Mouse (Mus musculus) cerebellum, adult (tissue): ENCODE results near the gene 5031439G07Rik.
"Not testable (repeated sequence)": the region's sequence is repeated elsewhere in the genome, so short reads cannot be mapped to it uniquely, and the experiment has no call there.

Experiments
- ATAC-seq: cut with Nextera tagmentation; 2 replicates; pipeline ENCODE4 v1.9.2; 2017; ENCODE audit warnings: mild to moderate bottlenecking, moderate library complexity, mixed read lengths; ENCODE audit not compliant: insufficient number of reproducible peaks, low FRiP score, low TSS enrichment

The 5031439G07Rik gene

DNA sequence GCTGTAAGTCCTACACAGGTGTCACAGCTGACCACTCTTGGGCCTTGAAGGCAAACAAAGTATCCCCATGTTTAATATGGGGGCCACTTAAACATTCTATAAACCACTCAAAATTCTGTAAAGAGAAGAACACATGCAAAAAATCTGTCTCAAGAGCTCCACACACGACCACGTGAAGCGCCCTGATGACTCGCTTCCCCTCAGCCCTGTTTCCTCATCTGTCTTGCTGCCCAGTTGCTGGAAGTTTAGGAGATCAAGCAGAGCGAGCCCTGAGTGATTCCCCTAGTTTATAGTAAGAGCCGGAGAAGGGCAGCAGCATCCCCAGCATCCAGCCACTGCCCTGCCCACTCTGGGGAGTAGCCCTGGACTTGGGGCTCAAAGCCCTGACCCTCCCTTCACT, 28.5 kb downstream of the 5031439G07Rik start:
- no peak for ATAC-seq

DNA sequence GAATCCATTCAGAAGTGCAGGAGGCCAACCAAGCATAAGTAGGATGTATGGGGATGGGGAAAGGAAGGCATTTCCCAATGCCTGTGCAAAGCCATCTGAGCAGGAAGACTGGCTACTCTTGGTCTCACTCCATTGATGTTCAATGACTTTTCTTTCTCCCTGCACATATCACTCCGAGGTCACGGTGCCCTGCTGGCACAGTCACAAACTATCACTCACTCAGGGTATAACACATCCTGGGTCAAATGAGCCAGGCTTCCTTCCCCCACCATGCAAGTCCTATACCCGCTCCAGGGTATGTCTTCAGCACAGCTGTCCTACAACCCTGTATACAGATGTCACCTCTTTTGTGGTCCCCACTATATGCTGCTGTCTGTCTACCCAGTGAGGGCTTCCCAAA, 30.0 kb downstream of the 5031439G07Rik start:
- ATAC-seq, result no peak

DNA sequence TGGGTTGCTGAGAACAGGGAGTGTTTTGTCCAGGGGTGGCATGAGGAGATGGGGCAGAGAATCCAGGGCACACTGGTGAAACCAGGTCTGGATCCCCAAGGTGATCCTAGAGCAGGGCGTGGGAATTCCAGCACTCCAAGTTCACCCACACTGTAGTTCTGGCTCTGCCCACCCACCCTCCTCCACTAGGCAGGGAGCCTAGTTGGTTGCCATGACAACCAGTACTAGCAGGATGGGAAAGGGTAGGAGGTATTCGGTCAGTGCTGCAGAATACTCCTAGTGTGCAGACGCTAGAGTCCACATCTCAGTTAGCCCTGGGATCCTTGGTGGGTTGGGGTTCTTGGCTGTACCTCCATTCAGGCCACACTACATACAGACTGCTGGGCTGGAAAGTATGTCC, 30.5 kb downstream of the 5031439G07Rik start:
- ATAC-seq, result no peak

DNA sequence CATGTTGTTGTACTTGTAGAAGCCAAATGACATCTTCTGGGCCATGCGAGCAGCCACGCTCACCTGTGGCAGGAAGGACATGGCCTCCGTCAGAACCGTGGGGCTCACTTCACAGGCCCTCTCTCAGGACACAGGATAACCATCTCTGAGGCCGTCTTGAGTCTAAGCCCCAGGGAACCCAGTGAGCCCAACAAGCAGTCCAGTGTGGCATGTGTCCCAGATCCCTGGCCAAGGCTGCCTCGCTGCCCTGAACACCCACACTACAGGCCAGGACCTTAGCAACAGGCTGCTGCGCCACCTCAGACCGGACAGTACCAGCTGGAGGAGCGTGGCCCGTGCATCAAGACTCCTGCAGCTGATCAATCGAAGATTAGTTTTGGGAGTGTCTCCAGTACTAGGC, 35.1 kb downstream of the 5031439G07Rik start:
- no peak for ATAC-seq

DNA sequence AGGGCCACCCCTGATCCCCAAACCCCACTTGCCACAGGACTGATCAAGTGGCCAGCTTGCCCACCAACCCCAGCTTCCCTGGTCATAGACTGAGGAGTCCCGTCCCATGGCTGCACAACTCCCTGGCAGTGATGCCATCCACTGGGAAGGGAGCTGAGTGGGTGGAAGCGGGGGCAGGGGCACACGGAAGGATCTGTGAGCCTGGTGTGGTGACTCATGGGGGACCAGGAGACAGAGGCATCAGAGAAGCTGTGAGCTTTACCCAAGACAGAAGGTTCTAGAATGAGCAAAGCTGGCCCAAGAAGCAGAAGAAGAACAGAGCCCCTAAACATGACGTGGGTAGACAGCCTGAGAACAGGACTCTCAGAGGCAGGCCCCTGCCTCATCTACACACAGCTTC, 38.3 kb downstream of the 5031439G07Rik start:
- no peak for ATAC-seq

DNA sequence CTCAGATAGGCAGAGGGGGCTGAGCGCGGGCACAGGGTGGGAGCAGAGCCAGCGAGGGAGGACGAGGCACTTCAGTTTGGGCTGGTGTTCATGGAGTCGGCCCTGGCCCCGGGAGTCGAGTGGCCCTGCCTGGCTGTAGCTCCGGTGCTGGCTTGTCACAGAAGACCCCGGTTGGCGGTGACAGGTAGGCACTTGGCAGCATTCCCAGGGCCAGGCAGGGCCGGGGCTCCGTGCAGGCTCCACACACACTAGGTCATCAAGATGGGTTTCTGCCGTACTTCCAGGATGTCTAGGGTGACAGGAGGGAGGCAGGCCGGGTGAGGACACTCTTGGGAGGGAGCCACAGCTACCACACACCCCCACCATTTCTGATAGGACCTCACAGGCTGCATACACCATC, 39.4 kb downstream of the 5031439G07Rik start:
- ATAC-seq, result no peak

DNA sequence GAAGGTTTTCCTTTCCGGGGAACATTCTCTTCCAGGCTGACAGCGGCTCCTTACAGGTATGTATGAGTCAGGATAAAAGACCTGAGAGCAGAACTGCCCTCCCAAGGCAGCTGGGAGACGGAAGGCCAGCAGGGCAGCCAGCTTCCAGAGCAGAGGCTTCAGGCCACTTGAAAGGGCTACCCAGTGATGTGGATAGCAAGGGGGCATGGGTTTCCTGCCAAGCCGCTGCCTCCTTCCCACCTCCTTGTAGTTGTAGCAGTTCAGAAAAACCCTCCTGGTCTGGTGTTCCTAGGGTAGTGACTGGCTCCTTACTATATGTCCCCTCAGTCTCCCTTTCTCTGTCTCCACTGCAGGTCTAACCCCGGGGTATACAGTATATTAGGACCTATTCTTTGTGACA, 44.0 kb downstream of the 5031439G07Rik start:
- ATAC-seq, result no peak

DNA sequence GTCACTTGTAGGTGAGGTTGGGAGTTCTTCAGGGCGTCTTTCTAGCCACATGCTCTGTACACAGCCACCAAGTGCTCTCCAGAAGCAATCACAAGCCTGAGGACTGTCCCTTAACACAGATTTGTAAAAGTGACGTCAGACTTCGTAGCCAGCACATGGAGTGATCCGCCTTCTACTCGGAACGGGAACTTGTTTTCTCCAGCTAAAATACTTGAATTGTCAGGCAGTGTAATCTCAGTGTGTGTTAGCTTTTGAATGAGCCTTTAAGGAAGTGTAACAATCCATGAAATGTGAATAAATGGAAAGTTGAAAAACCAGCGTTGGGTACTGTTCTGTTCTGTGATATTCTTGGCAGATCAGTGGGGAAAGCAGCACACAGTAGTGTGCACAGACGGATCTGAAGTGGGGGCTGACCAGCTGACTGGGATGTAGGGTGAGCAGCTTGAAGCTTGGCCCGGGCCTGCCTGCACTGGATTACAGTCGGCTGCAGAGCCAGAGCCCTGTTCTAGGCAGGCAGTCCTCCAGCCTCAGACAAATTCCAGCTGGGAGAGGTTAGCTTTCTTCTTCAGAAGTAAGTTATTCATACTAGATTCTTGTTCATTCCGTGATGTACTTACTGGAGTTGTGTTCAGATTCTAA, 45.6 kb downstream of the 5031439G07Rik start:
- no peak for ATAC-seq

DNA sequence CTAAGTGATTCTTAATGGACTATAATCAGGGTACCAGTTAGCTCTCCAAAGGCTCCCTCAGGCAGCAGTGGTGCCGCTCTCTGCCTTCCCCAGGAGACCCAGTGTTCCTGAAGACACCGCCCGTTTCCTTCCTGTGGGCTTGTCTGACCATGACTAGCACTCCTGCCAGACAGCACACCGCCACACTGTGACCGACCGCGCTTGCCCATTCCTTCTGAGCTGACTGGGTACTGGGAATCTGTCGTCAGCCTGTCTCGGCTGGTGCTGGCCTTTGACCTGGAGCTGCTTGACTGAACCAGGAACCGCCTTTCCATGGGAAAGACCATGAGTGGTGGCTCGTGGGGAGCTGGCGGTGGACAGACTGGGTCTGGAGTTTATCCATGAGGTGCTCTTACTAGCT, 48.2 kb downstream of the 5031439G07Rik start:
- no peak for ATAC-seq

DNA sequence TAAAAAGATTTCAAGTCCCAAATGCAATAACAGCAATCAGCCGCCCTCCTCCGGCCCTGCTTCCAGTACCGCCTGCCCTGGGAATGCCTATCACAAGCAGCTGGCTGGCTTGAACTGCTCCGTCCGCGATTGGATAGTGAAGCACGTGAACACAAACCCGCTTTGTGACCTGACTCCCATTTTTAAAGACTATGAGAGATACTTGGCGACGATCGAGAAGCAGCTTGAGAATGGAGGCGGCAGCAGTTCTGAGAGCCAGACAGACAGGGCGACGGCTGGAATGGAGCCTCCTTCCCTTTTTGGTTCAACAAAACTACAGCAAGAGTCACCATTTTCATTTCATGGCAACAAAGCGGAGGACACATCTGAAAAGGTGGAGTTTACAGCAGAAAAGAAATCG, 53.5 kb downstream of the 5031439G07Rik start:
- ATAC-seq, result no peak

DNA sequence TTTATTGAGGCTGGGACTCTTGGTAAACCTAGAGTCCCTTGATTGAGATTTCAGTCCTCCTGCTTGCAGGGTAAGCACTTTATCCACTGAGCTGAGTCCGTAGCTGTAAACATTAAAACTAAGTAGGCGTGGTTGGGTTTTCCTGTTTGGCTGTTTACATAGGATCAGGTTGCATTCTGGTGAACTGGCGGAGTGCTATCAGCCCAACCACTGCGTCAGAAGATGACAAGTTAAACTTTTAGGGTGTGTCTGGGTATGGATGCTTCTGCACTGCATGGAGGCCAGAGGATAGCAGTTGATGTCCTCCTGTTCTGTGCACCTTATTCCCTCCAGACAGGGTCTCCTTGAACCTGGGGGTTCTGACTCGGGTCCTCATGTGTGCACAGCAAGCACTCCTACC, 56.0 kb downstream of the 5031439G07Rik start:
- ATAC-seq, result no peak

DNA sequence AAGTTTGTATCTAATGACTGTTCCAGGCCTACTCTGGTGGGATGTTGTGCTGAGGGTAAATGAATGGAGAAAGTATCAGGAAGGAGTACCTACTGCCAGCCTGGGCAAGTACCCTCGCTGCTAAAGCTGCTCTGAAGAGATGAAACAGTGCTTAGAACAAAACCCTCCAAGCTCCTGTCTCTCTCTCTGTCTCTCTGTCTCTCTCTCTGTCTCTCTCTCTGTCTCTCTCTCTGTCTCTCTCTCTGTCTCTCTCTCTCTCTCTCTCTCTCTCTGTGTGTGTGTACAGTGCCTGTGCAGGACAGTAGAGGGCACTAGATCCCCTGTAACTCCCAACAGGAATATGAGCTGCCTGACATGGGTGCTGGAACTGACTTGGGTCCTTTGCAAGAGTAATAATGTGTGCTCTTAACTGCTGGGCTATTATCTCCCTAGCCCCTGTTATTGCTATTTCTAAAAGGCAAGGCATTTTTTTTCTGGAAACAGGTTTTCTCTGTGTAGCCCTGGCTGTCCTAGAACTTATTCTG, 62.8 kb downstream of the 5031439G07Rik start:
- no peak for ATAC-seq

DNA sequence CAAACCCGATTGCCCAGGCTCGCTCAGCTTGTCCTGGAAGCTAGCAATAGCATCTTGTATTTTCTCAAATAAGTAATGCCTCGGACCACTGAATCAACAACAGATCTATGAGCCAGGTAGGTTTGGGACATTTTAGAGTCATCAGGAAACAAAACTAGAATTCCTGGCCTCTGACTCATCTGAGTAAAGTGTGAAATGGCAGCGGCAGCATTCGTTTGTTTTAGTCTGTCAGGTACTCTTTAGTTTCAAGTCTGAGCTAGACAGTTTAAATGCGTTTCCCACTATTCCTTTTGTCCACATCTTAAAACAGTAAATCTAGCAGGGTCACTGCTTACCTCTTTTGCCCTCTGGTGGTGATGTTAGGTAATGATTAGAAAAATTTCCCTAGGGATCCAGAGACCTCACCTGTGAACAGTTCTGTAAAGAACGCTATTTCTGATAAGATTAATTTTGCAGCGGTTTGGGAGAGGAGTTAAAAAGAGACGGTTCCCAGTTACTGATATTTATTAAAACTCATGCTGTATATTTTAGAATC, 63.5 kb downstream of the 5031439G07Rik start:
- no peak for ATAC-seq

DNA sequence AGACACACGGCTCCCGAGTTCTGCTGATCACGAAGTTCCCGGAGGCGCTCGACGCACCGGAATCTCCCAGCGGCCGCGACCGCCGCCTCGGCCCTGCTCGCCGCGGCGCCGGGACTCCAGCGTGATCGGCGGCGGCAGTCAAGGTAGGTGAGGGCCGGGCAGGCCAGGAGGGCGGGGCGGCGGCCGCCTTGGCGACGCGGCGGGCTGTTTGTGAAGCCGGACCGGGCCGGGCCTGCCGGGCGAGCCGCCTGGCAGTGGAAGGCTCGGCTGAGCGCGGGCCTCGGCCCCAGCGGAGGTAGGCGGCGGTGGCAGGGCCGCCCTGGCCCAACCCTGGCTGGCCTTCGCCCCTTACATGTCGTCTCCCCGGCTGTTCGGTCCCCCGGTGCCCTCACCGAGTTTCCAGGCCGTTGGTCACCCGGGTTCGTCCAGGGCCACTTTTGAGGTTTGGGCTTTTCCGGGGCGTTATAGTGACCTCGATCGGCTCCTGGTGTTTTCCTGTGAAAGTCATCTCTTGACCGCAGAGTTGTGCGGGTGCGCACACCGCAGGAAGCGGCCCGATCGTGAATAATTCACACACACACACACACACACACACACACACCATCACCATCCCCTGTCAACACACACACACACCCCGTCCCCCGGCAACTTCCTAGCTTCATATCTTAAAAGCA, 64.7 kb downstream of the 5031439G07Rik start:
- ATAC-seq, result no peak

DNA sequence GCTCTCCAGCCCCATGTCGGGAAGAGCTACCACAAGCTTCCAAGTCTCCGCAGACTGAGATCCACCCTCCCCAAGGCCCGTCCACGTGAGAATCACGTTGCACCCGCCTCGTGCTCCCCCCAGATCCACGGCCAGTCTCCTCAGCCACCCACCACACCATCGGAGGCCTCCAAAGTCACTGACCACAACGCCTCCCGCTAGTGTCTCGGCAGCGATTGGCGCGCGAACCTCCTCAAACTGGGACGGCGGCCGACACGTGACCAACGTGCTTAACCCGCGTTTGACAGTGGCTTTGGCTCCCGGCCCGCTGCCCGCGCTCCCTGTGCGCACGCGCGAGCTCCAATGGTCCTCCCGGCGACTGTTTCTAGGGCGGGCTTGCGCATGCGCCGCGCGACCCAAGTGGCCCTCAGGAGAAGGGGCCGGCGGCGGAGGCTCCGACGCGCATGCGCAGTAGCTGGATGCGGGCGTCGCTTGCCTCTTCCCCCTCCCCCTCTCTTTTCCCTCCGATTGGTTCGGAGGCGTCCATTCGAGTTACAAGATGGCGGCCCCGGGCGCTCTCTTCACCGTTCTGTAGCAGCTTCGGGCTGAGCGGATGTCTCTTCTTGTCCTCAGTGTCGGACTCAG, 65.4 kb downstream of the 5031439G07Rik start, which contains the start of gene Nup50:
TSS of gene Nup50 (plus strand) at position 528 of the 624 bp plus-strand sequence.
- ATAC-seq, result peak; percentile 86

DNA sequence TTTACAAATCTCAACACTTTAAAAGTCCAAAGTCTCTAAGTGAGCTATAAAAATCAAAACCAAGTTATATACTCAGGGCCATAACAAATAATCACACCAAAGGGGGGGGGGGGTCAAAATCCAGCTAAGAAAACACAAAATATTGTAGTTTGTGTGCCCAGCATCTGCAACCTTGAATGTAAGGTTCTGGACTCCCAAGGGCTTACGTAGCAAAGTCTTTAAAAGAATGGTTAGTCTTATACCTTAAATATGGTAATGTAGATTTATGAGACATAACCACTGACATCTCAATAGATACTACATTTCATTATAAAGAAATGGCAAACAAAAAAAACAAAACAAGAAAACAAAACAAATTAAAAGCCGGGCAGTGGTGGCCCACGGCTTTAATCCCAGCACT, 68.4 kb downstream of the 5031439G07Rik start, which contains the start of gene Gm29666:
TSS of gene Gm29666 (minus strand) at position 101 of the 400 bp plus-strand sequence.
- no peak for ATAC-seq

DNA sequence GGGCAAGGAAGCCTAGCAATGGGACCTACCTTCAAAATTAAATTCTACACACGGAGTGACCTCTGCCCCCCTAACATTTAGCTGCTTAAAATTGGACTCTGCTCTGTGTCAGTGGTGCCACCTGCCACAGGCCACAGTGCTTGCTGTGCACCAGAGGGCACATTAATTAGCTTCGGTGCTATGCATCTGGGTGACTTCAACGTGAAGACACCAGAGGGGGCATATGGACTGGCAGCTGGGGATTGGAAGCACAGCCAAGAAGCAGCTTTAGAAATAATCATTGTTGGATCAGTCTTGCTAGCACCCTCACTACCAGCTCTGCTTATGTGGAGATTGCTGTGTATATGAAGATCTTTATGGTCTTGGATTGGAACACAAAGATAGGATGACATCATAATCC, 75.2 kb downstream of the 5031439G07Rik start:
- no peak for ATAC-seq

DNA sequence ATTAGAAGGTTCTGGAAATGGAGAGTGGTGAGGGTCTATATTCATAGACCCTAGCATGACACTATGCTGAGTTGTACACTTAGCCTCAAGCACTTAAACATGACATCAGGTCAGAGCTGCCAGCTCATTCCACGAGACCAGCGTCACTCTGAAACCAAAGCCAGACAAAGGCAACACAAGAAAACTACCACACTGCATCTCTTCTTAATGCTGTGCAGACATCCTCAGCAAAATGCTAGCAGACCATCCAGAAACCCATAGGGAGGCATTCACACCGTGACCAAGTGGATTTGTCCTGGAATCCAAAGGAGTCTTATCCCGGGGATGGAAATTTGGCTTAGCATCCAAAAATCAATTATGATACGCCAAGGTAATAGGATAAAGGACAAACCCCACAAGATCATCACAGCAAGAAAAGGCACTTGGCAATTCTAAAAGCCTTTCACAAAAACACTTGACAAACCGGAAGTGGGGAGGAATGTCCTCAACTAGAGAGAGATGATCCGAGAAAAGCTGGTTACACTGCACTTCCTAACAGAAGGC, 84.4 kb downstream of the 5031439G07Rik start:
- ATAC-seq, result no peak

DNA sequence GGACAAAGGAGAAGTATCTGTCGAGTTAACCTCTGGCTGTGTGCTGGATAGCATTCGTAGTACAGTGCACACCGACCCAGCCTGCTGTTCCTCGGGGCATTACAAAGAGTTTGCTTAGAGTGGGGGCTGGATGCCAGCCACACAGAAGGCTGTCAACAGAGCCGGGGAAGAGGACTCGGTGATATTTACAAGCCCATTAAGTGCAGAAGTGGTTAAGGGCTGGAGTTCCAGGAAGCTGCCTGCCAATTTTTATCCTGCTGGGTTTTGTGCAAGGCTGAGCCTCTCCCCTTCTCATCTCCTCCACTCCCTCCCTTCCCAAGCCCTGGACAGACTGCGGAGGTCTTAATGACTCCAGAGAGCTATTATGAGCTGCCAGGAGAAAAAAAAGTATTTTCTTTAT, 90.3 kb downstream of the 5031439G07Rik start:
- no peak for ATAC-seq

DNA sequence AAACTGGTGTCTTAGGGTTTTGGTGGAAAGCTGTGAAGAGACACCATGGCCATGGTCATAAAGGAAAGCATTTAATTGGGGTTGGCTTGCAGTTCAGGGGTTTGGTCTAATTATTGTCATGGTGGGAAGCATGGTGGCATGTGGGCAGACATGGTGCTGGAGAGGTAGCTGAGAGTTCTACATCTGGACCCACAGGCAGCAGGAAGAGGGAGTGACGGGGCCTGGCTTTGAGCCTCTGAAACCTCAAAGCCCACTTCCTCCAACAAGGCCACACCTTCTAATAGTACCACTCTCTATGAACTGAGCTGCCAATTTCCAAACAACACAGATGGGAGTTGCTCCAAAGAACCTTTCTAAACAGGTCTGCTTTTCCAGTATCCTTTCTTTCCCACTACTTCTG, 91.7 kb downstream of the 5031439G07Rik start:
- no peak for ATAC-seq

DNA sequence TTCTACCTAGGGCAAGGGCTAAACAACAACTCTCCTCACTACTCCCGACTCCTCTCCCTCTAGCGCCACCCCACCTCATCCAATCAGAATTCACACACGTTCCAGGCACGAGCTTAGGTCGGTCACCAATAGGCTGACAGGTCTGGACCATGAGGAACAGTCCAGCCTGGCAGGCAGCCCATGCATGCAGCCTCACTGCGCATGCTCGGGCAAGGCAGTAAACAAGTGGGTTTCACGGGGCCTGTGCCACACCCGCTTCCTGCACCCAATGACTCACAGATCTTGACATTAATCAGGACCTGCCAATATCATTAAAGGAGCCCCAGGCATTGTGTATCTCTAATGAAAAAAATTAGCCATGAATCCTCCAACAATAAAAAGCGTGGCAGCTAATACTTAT, 92.1 kb downstream of the 5031439G07Rik start:
- ATAC-seq, result not testable (repeated sequence)
